Mouse (Mus musculus): ENCODE data around the gene D3Ertd254e. TPM values are rescaled to one million over a fixed set of nuclear protein-coding genes. Genes with fewer than 3 reads are reported as not detected.

The D3Ertd254e gene
- polyA plus RNA-seq, 1 experiment from 2014 or later: 2.5 TPM

- H3K4me1 ChIP-seq (replicated peaks; ENCODE audit: control insufficient read depth, insufficient read depth): no peaks in the 10 kb centered on the region
- no peak for ATAC-seq (ENCODE audit: low FRiP score, low TSS enrichment)
Observed at GRCm38 (mm10) chr3:36173761-36174160, 22.9 kb downstream of the D3Ertd254e start.

GRCm38 (mm10) chr3:36181519-36181918 is 30.7 kb downstream of the D3Ertd254e start:
- WGBS: 5% methylated on average over 4 of the region's 4 CpGs
- no peak overlapping the region for H3K4me3 ChIP-seq (ENCODE audit: low read depth, low read length)
- no peak overlapping the region for H3K9ac ChIP-seq (ENCODE audit: low read length)
- ATAC-seq (ENCODE audit: low FRiP score, low TSS enrichment): no peak
- no peaks in the 10 kb centered on the region for H3K4me1 ChIP-seq (replicated peaks; ENCODE audit: control insufficient read depth, insufficient read depth)
- no peaks in the 10 kb centered on the region for H3K27me3 ChIP-seq (ENCODE audit: control insufficient read depth, insufficient read depth, low read length)
- peak; percentile 51 for DNase-seq (ENCODE audit: low spot score)
- TF ChIP-seq CTCF (IDR thresholded peaks at IDR 0.05; ENCODE audit: low read depth): peak; percentile 73
- no peak for TF ChIP-seq EP300 (optimal IDR thresholded peaks at IDR 0.05)
- no peaks in the 10 kb centered on the region for H3K36me3 ChIP-seq (ENCODE audit: control insufficient read depth, insufficient read depth, low read length)
- H3K4me2 ChIP-seq (replicated peaks; ENCODE audit: low read depth): no peak overlapping the region
- no peaks in the 10 kb centered on the region for H3K9me3 ChIP-seq (ENCODE audit: control insufficient read depth, low read length)
- no peak overlapping the region for H3K27ac ChIP-seq (replicated peaks)

More at GRCm38 (mm10) chr3:36173761-36174160, 22.9 kb downstream of the D3Ertd254e start:
- 81% methylated on average over 2 of the region's 2 CpGs for WGBS
- H3K27me3 ChIP-seq (ENCODE audit: control insufficient read depth, insufficient read depth, low read length): no peaks in the 10 kb centered on the region
- no peak overlapping the region for H3K9ac ChIP-seq (ENCODE audit: low read length)
- no peak overlapping the region for H3K27ac ChIP-seq (replicated peaks)
- no peak for DNase-seq (ENCODE audit: low spot score)
- no peaks in the 10 kb centered on the region for H3K9me3 ChIP-seq (ENCODE audit: control insufficient read depth, low read length)
- H3K4me2 ChIP-seq (replicated peaks; ENCODE audit: low read depth): no peak overlapping the region
- H3K4me3 ChIP-seq (ENCODE audit: low read depth, low read length): no peak overlapping the region
- H3K36me3 ChIP-seq (ENCODE audit: control insufficient read depth, insufficient read depth, low read length): no peaks in the 10 kb centered on the region
- TF ChIP-seq CTCF (IDR thresholded peaks at IDR 0.05; ENCODE audit: low read depth): no peak
- no peak for TF ChIP-seq EP300 (optimal IDR thresholded peaks at IDR 0.05)

- Histone ChIP-seq H3K27ac (replicated peaks) (no peak overlapping the region), H3K4me2 (replicated peaks; ENCODE audit: low read depth) (no peak overlapping the region), H3K27me3 (ENCODE audit: control insufficient read depth, insufficient read depth, low read length) (no peaks in the 10 kb centered on the region), H3K9ac (ENCODE audit: low read length) (no peak overlapping the region), H3K36me3 (ENCODE audit: control insufficient read depth, insufficient read depth, low read length) (no peaks in the 10 kb centered on the region), H3K4me1 (replicated peaks; ENCODE audit: control insufficient read depth, insufficient read depth) (no peaks in the 10 kb centered on the region), H3K4me3 (ENCODE audit: low read depth, low read length) (no peak overlapping the region), H3K9me3 (ENCODE audit: control insufficient read depth, low read length) (no peaks in the 10 kb centered on the region)
- TF ChIP-seq CTCF (IDR thresholded peaks at IDR 0.05; ENCODE audit: low read depth): no peak
- no peak for TF ChIP-seq EP300 (optimal IDR thresholded peaks at IDR 0.05)
- no peak for ATAC-seq (ENCODE audit: low FRiP score, low TSS enrichment)
- 78% methylated on average over 4 of the region's 4 CpGs for WGBS
- DNase-seq (ENCODE audit: low spot score): no peak
Observed at GRCm38 (mm10) chr3:36186510-36186909, 35.7 kb downstream of the D3Ertd254e start.

- Histone ChIP-seq H3K9ac (ENCODE audit: low read length) (no peak overlapping the region), H3K4me1 (replicated peaks; ENCODE audit: control insufficient read depth, insufficient read depth) (no peaks in the 10 kb centered on the region), H3K27me3 (ENCODE audit: control insufficient read depth, insufficient read depth, low read length) (no peaks in the 10 kb centered on the region), H3K9me3 (ENCODE audit: control insufficient read depth, low read length) (no peaks in the 10 kb centered on the region), H3K4me3 (ENCODE audit: low read depth, low read length) (no peak overlapping the region), H3K36me3 (ENCODE audit: control insufficient read depth, insufficient read depth, low read length) (no peaks in the 10 kb centered on the region), H3K4me2 (replicated peaks; ENCODE audit: low read depth) (no peak overlapping the region), H3K27ac (replicated peaks) (no peak overlapping the region)
- no peak for TF ChIP-seq CTCF (IDR thresholded peaks at IDR 0.05; ENCODE audit: low read depth)
- no peak for TF ChIP-seq EP300 (optimal IDR thresholded peaks at IDR 0.05)
- ATAC-seq (ENCODE audit: low FRiP score, low TSS enrichment): no peak
- DNase-seq (ENCODE audit: low spot score): no peak
- WGBS: 84% methylated on average over 8 of the region's 8 CpGs
Observed at GRCm38 (mm10) chr3:36189243-36189642, 38.4 kb downstream of the D3Ertd254e start.

GRCm38 (mm10) chr3:36201098-36201497 is 50.3 kb downstream of the D3Ertd254e start:
- Histone ChIP-seq H3K27me3 (ENCODE audit: control insufficient read depth, insufficient read depth, low read length) (no peaks in the 10 kb centered on the region), H3K4me2 (replicated peaks; ENCODE audit: low read depth) (no peak overlapping the region), H3K9me3 (ENCODE audit: control insufficient read depth, low read length) (no peaks in the 10 kb centered on the region), H3K4me1 (replicated peaks; ENCODE audit: control insufficient read depth, insufficient read depth) (no peaks in the 10 kb centered on the region), H3K36me3 (ENCODE audit: control insufficient read depth, insufficient read depth, low read length) (no peaks in the 10 kb centered on the region), H3K9ac (ENCODE audit: low read length) (no peak overlapping the region), H3K27ac (replicated peaks) (no peak overlapping the region), H3K4me3 (ENCODE audit: low read depth, low read length) (no peak overlapping the region)
- no peak for ATAC-seq (ENCODE audit: low FRiP score, low TSS enrichment)
- DNase-seq (ENCODE audit: low spot score): no peak
- WGBS: 61% methylated on average over 5 of the region's 5 CpGs
- TF ChIP-seq CTCF (IDR thresholded peaks at IDR 0.05; ENCODE audit: low read depth): no peak
- no peak for TF ChIP-seq EP300 (optimal IDR thresholded peaks at IDR 0.05)

- Histone ChIP-seq H3K27ac (replicated peaks) (no peak overlapping the region), H3K4me2 (replicated peaks; ENCODE audit: low read depth) (no peak overlapping the region), H3K4me1 (replicated peaks; ENCODE audit: control insufficient read depth, insufficient read depth) (no peaks in the 10 kb centered on the region), H3K9me3 (ENCODE audit: control insufficient read depth, low read length) (no peaks in the 10 kb centered on the region), H3K9ac (ENCODE audit: low read length) (no peak overlapping the region), H3K27me3 (ENCODE audit: control insufficient read depth, insufficient read depth, low read length) (no peaks in the 10 kb centered on the region), H3K4me3 (ENCODE audit: low read depth, low read length) (no peak overlapping the region), H3K36me3 (ENCODE audit: control insufficient read depth, insufficient read depth, low read length) (no peaks in the 10 kb centered on the region)
- DNase-seq (ENCODE audit: low spot score) (no peak), ATAC-seq (ENCODE audit: low FRiP score, low TSS enrichment) (no peak)
- TF ChIP-seq EP300 (optimal IDR thresholded peaks at IDR 0.05): no peak
- TF ChIP-seq CTCF (IDR thresholded peaks at IDR 0.05; ENCODE audit: low read depth): no peak
- WGBS: 55% methylated on average over 7 of the region's 7 CpGs
Observed at GRCm38 (mm10) chr3:36202932-36203331, 52.1 kb downstream of the D3Ertd254e start.
